8 mouse cellular contexts compared by ENCODE assay signal in genomic region chr11:97441036-97441657, GRCm38 (mm10). TPM values are rescaled to one million over a fixed set of nuclear protein-coding genes. Genes with fewer than 3 reads are reported as not detected.
DNase-seq lines count a peak whose midpoint lies in the region; ATAC-seq and TF ChIP-seq lines count a peak whose summit lies in the region.

No protein-coding gene starts in this region.

- DNase-seq in kidney, adult 2 months: peak; percentile 36
- no peak for DNase-seq in kidney, postnatal 14 days
- no peak for DNase-seq in ES-E14 (ENCODE audit: low read depth, low spot score)
- DNase-seq in liver, postnatal 0 days: peak; percentile 53
- no peak for DNase-seq in thymus, adult 18-20 months

- no peak for TF ChIP-seq EP300 in liver, postnatal 0 days (IDR thresholded peaks at IDR 0.05; ENCODE audit: low read depth)

- H3K9ac ChIP-seq in ES-E14 (ENCODE audit: insufficient read depth, low read depth, low read length, poor library complexity, severe bottlenecking): no peak overlapping the region; the same call in none of the 2 replicates
- peak overlapping the region; percentile 88 for H3K9ac ChIP-seq in embryonic facial prominence, embryonic 13.5 days
- H3K9ac ChIP-seq in hindbrain, embryonic 12.5 days: no peak overlapping the region
- H3K9ac ChIP-seq in liver, postnatal 0 days (replicated peaks): peak overlapping the region; percentile 71
- H3K9ac ChIP-seq in stomach, embryonic 14.5 days (replicated peaks; ENCODE audit: low read depth, low read length): peak overlapping the region; percentile 80

- peak overlapping the region; percentile 63 for H3K4me3 ChIP-seq in kidney, adult 2 months (ENCODE audit: insufficient read depth, low read depth, low read length)
- peak overlapping the region; percentile 66 to 71; a peak in 3 of 4 replicates for H3K4me3 ChIP-seq in ES-E14 (ENCODE audit: insufficient read depth in 1 of 2, low read depth in 1 of 2, low read length in 2 of 2, poor library complexity in 1 of 2, severe bottlenecking in 1 of 2)
- H3K4me3 ChIP-seq in embryonic facial prominence, embryonic 13.5 days: peak overlapping the region; percentile 67
- peak overlapping the region; percentile 43 for H3K4me3 ChIP-seq in hindbrain, embryonic 12.5 days
- H3K4me3 ChIP-seq in liver, postnatal 0 days (ENCODE audit: low read depth, low read length): peak overlapping the region; percentile 59
- peak overlapping the region; percentile 68 for H3K4me3 ChIP-seq in stomach, embryonic 14.5 days (ENCODE audit: low read depth, low read length)

- TF ChIP-seq CTCF in kidney, adult 2 months (conservative IDR thresholded peaks at IDR 0.05; ENCODE audit: insufficient read depth, insufficient read length, low read depth, low read length): no peak
- no peak for TF ChIP-seq CTCF in liver, postnatal 0 days (IDR thresholded peaks at IDR 0.05; ENCODE audit: low read depth)

- WGBS in kidney, adult 2 months: 55% methylated on average over 15 of the region's 15 CpGs
- 48% methylated on average over 15 of the region's 15 CpGs for WGBS in embryonic facial prominence, embryonic 13.5 days
- WGBS in hindbrain, embryonic 12.5 days: 62% methylated on average over 15 of the region's 15 CpGs
- 37% methylated on average over 15 of the region's 15 CpGs for WGBS in liver, postnatal 0 days (ENCODE audit: insufficient replicate concordance)
- 37% methylated on average over 15 of the region's 15 CpGs for WGBS in stomach, embryonic 14.5 days

- H3K36me3 ChIP-seq in kidney, adult 2 months (ENCODE audit: control insufficient read depth, insufficient read depth, low read length): no peaks in the 10 kb centered on the region
- H3K36me3 ChIP-seq in ES-E14 (ENCODE audit: control insufficient read depth, insufficient read depth, low read length, poor library complexity, severe bottlenecking): peaks cover 23% of the 10 kb centered on the region
- peaks cover 21% of the 10 kb centered on the region for H3K36me3 ChIP-seq in embryonic facial prominence, embryonic 13.5 days
- peaks cover 5% of the 10 kb centered on the region; the same call in 1 of the 2 replicates for H3K36me3 ChIP-seq in hindbrain, embryonic 12.5 days
- H3K36me3 ChIP-seq in liver, postnatal 0 days (replicated peaks; ENCODE audit: insufficient read depth, low read length): peaks cover 26% of the 10 kb centered on the region
- H3K36me3 ChIP-seq in stomach, embryonic 14.5 days (ENCODE audit: control insufficient read depth, insufficient read depth, low read length): peaks cover 18% of the 10 kb centered on the region

- in situ Hi-C loops in ES-E14 (cut with MboI; ENCODE audit: low sequenced_read_pairs in 2 of 2, unreplicated experiment in 2 of 2): no loop called here

- no peak overlapping the region for H3K27ac ChIP-seq in kidney, adult 2 months (ENCODE audit: insufficient read depth, low read depth, low read length)
- no peak overlapping the region for H3K27ac ChIP-seq in ES-E14 (ENCODE audit: insufficient read depth, low read depth, low read length, poor library complexity, severe bottlenecking)
- peak overlapping the region; percentile 81 for H3K27ac ChIP-seq in embryonic facial prominence, embryonic 13.5 days
- no peak overlapping the region for H3K27ac ChIP-seq in hindbrain, embryonic 12.5 days
- peak overlapping the region; percentile 85 for H3K27ac ChIP-seq in liver, postnatal 0 days (ENCODE audit: low read depth)
- H3K27ac ChIP-seq in stomach, embryonic 14.5 days (ENCODE audit: low read length): peak overlapping the region; percentile 78

- no peak for ATAC-seq in embryonic facial prominence, embryonic 13.5 days (ENCODE audit: insufficient number of reproducible peaks, insufficient read depth, low FRiP score, low TSS enrichment, low read depth)
- ATAC-seq in hindbrain, embryonic 12.5 days (ENCODE audit: low FRiP score): no peak
- no peak for ATAC-seq in liver, postnatal 0 days
- no peak for ATAC-seq in stomach, embryonic 14.5 days (ENCODE audit: insufficient number of reproducible peaks, insufficient read depth, low FRiP score, low read depth)

- H3K27me3 ChIP-seq in kidney, adult 2 months (replicated peaks; ENCODE audit: control insufficient read depth, insufficient read depth, low read length): no peaks in the 10 kb centered on the region
- no peaks in the 10 kb centered on the region for H3K27me3 ChIP-seq in embryonic facial prominence, embryonic 13.5 days
- H3K27me3 ChIP-seq in hindbrain, embryonic 12.5 days: peaks cover 43% of the 10 kb centered on the region
- H3K27me3 ChIP-seq in liver, postnatal 0 days (ENCODE audit: insufficient read depth, low read length): no peaks in the 10 kb centered on the region
- no peaks in the 10 kb centered on the region for H3K27me3 ChIP-seq in stomach, embryonic 14.5 days (ENCODE audit: control insufficient read depth, insufficient read depth, low read length)

- no peak for TF ChIP-seq POLR2A in kidney, adult 2 months (IDR thresholded peaks at IDR 0.05; ENCODE audit: low read depth, low read length)

- H3K4me1 ChIP-seq in kidney, adult 2 months (ENCODE audit: control insufficient read depth, insufficient read depth, low read length): peaks cover 10% of the 10 kb centered on the region
- H3K4me1 ChIP-seq in ES-E14 (ENCODE audit: control insufficient read depth in 2 of 2, insufficient read depth in 2 of 2, low read length in 2 of 2, poor library complexity in 1 of 2): peaks cover 19 to 50% of the 10 kb centered on the region in 2 experiments
- H3K4me1 ChIP-seq in embryonic facial prominence, embryonic 13.5 days: peaks cover 73% of the 10 kb centered on the region
- peaks cover 42% of the 10 kb centered on the region for H3K4me1 ChIP-seq in hindbrain, embryonic 12.5 days
- peaks cover 76% of the 10 kb centered on the region for H3K4me1 ChIP-seq in liver, postnatal 0 days (ENCODE audit: insufficient read depth)
- peaks cover 65% of the 10 kb centered on the region for H3K4me1 ChIP-seq in stomach, embryonic 14.5 days (ENCODE audit: control insufficient read depth, insufficient read depth, low read length)

- H3K4me2 ChIP-seq in embryonic facial prominence, embryonic 13.5 days: peak overlapping the region; percentile 82
- peak overlapping the region; percentile 62 for H3K4me2 ChIP-seq in hindbrain, embryonic 12.5 days (replicated peaks)
- H3K4me2 ChIP-seq in liver, postnatal 0 days (ENCODE audit: low read depth, low read length): peak overlapping the region; percentile 68
- H3K4me2 ChIP-seq in stomach, embryonic 14.5 days (replicated peaks; ENCODE audit: low read depth, low read length): peak overlapping the region; percentile 73

- H3K9me3 ChIP-seq in ES-E14 (ENCODE audit: control insufficient read depth, insufficient read depth, low read depth, low read length): no peaks in the 10 kb centered on the region
- no peaks in the 10 kb centered on the region for H3K9me3 ChIP-seq in embryonic facial prominence, embryonic 13.5 days
- H3K9me3 ChIP-seq in hindbrain, embryonic 12.5 days (replicated peaks): no peaks in the 10 kb centered on the region
- no peaks in the 10 kb centered on the region for H3K9me3 ChIP-seq in liver, postnatal 0 days (ENCODE audit: low read length)
- no peaks in the 10 kb centered on the region for H3K9me3 ChIP-seq in stomach, embryonic 14.5 days (ENCODE audit: control insufficient read depth, low read depth, low read length)

TF ChIP-seq in ES-E14, 5 proteins besides CTCF, POLR2A, EP300 and RAD21:
- TF ChIP-seq ZNF384 (IDR thresholded peaks at IDR 0.05; ENCODE audit: low read depth, low read length): no peak
- no peak for TF ChIP-seq ZC3H11A (IDR thresholded peaks at IDR 0.05; ENCODE audit: borderline replicate concordance, low read depth, low read length)

RNA-seq across cellular contexts. Expression of gene Arhgap23, which starts 25.8 kb away (rescaled TPM):
- 14.9 and 17.1 TPM in 2 replicates for polyA plus RNA-seq in kidney, adult 2 months (2012; rRNA removed)
- 22.6 and 26.3 TPM in 2 replicates for total RNA-seq in ES-E14 (2012; rRNA removed)
- 7.7 and 8.4 TPM in 2 replicates for polyA plus RNA-seq in embryonic facial prominence, embryonic 13.5 days (2015; fragmentation: Nextera tagmentation; extraction: Ambion mirVana)
- polyA plus RNA-seq in hindbrain, embryonic 12.5 days (2016; fragmentation: Nextera tagmentation; extraction: Ambion mirVana): 9.3 and 10.0 TPM in 2 replicates
- polyA plus RNA-seq in liver, postnatal 0 days (2015; fragmentation: Nextera tagmentation; extraction: Ambion mirVana): 5.6 and 5.7 TPM in 2 replicates
- polyA plus RNA-seq in stomach, embryonic 14.5 days (2014; fragmentation: Nextera tagmentation; extraction: Ambion mirVana): 6.4 and 6.5 TPM in 2 replicates

RNA-seq across cellular contexts. Expression of gene 4933428G20Rik, which starts 59.0 kb away (rescaled TPM):
- polyA plus RNA-seq in kidney, adult 2 months (2012; rRNA removed): not detected in 2 replicates
- 0.36 and 0.63 TPM in 2 replicates for total RNA-seq in ES-E14 (2012; rRNA removed)
- 1.4 and 1.8 TPM in 2 replicates for polyA plus RNA-seq in embryonic facial prominence, embryonic 13.5 days (2015; fragmentation: Nextera tagmentation; extraction: Ambion mirVana)
- polyA plus RNA-seq in hindbrain, embryonic 12.5 days (2016; fragmentation: Nextera tagmentation; extraction: Ambion mirVana): 0.85 and 0.94 TPM in 2 replicates
- 0.20 and 0.25 TPM in 2 replicates for polyA plus RNA-seq in liver, postnatal 0 days (2015; fragmentation: Nextera tagmentation; extraction: Ambion mirVana)
- 0.35 TPM in 1 of 2 replicates, not detected in the other for polyA plus RNA-seq in stomach, embryonic 14.5 days (2014; fragmentation: Nextera tagmentation; extraction: Ambion mirVana)

Comparison
In these comparisons a context has a peak if more than half of its experiments do, and no peak if none do; other contexts are left out.
1. DNase-seq: peak in kidney, adult 2 months (single experiment) and liver, postnatal 0 days (single experiment); none in kidney, postnatal 14 days (single experiment), ES-E14 (single experiment) and thymus, adult 18-20 months (0 of 2).
2. H3K27ac ChIP-seq: peak in embryonic facial prominence, embryonic 13.5 days (single experiment), liver, postnatal 0 days (single experiment) and stomach, embryonic 14.5 days (single experiment); none in kidney, adult 2 months (single experiment), ES-E14 (single experiment) and hindbrain, embryonic 12.5 days (single experiment).
3. H3K9ac ChIP-seq: peak in embryonic facial prominence, embryonic 13.5 days (single experiment), liver, postnatal 0 days (single experiment) and stomach, embryonic 14.5 days (single experiment); none in ES-E14 (single experiment) and hindbrain, embryonic 12.5 days (single experiment).
4. Peak in every context shown above with its lines, with median percentiles within 50 percentile points of each other: H3K4me3 ChIP-seq and H3K4me2 ChIP-seq.